Mouse (Mus musculus) spleen, adult 2 months (tissue): ENCODE results near the gene Cntrl.

Source experiments
- CTCF ChIP-seq: fragments of 200-500 bp; IDR thresholded peaks from 2 replicates; pipeline ENCODE4 v1.5.1; 2011; ENCODE audit warnings: mild to moderate bottlenecking, inconsistent platforms; ENCODE audit not compliant: insufficient read depth, insufficient read length, insufficient replicate concordance; ENCODE audit errors: extremely low read depth
- POLR2A ChIP-seq: fragments of 200-500 bp; IDR thresholded peaks from 2 replicates; pipeline ENCODE4 v1.6.1; 2011; ENCODE audit warnings: low read depth, low read length, inconsistent platforms

DNA sequence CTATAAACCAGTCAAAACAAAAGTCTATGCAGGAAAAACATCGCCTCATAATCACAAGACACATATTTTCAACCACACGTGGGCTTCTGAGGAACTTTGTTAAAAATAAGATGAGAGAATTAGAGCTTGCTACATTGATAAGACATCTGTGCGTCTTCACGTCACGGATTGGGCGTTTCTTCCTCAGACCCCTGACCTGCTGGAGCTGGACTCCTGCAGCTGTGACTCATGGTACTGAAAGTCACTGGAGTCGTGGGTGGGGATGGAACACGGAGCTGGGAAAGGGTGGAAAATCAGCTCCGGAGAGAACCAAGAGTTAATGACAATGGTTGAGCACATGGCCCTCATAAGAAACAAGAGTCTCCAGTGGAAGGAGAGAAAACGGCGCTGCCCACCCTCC is 42.2 kb upstream of the Cntrl start:
- no peak for TF ChIP-seq POLR2A
- TF ChIP-seq CTCF = no peak
